Mouse (Mus musculus): ENCODE results near the gene Dolk. TPM values are rescaled to one million over a fixed set of nuclear protein-coding genes. Genes with fewer than 3 reads are reported as not detected.

The Dolk gene
- polyA plus RNA-seq, 1 experiment, result 15.7 TPM

GRCm38 (mm10) chr2:30247036-30247435 is 39.1 kb downstream of the Dolk start:
- no peak for TF ChIP-seq CTCF (IDR thresholded peaks at IDR 0.05; ENCODE audit: borderline replicate concordance, extremely low read depth, insufficient read depth, insufficient read length)
- TF ChIP-seq POLR2A (IDR thresholded peaks at IDR 0.05; ENCODE audit: borderline replicate concordance, extremely low read depth, insufficient read depth, insufficient read length, poor library complexity, severe bottlenecking), result no peak
- DNase-seq (ENCODE audit: low read depth), result no peak

GRCm38 (mm10) chr2:30244595-30245178 is 41.4 kb downstream of the Dolk start:
- TF ChIP-seq CTCF (IDR thresholded peaks at IDR 0.05; ENCODE audit: borderline replicate concordance, extremely low read depth, insufficient read depth, insufficient read length) (no peak), POLR2A (IDR thresholded peaks at IDR 0.05; ENCODE audit: borderline replicate concordance, extremely low read depth, insufficient read depth, insufficient read length, poor library complexity, severe bottlenecking) (no peak)
- no peak for DNase-seq (ENCODE audit: low read depth)

GRCm38 (mm10) chr2:30243391-30243790 is 42.7 kb downstream of the Dolk start:
- TF ChIP-seq CTCF (IDR thresholded peaks at IDR 0.05; ENCODE audit: borderline replicate concordance, extremely low read depth, insufficient read depth, insufficient read length), result no peak
- no peak for TF ChIP-seq POLR2A (IDR thresholded peaks at IDR 0.05; ENCODE audit: borderline replicate concordance, extremely low read depth, insufficient read depth, insufficient read length, poor library complexity, severe bottlenecking)
- DNase-seq (ENCODE audit: low read depth), result no peak

GRCm38 (mm10) chr2:30242509-30242908 is 43.6 kb downstream of the Dolk start:
- DNase-seq (ENCODE audit: low read depth), result peak; percentile 44

GRCm38 (mm10) chr2:30240267-30240666 is 45.9 kb downstream of the Dolk start, which contains the start of gene Gm28035:
TSS of gene Gm28035 (plus strand) at chr2:30240567.
- TF ChIP-seq CTCF (IDR thresholded peaks at IDR 0.05; ENCODE audit: borderline replicate concordance, extremely low read depth, insufficient read depth, insufficient read length) (no peak), POLR2A (IDR thresholded peaks at IDR 0.05; ENCODE audit: borderline replicate concordance, extremely low read depth, insufficient read depth, insufficient read length, poor library complexity, severe bottlenecking) (no peak)
- DNase-seq (ENCODE audit: low read depth), result no peak

More at GRCm38 (mm10) chr2:30242509-30242908, 43.6 kb downstream of the Dolk start:
- TF ChIP-seq POLR2A (IDR thresholded peaks at IDR 0.05; ENCODE audit: borderline replicate concordance, extremely low read depth, insufficient read depth, insufficient read length, poor library complexity, severe bottlenecking), result no peak
- no peak for TF ChIP-seq CTCF (IDR thresholded peaks at IDR 0.05; ENCODE audit: borderline replicate concordance, extremely low read depth, insufficient read depth, insufficient read length)

GRCm38 (mm10) chr2:30239777-30240176 is 46.4 kb downstream of the Dolk start:
- no peak for TF ChIP-seq CTCF (IDR thresholded peaks at IDR 0.05; ENCODE audit: borderline replicate concordance, extremely low read depth, insufficient read depth, insufficient read length)
- no peak for TF ChIP-seq POLR2A (IDR thresholded peaks at IDR 0.05; ENCODE audit: borderline replicate concordance, extremely low read depth, insufficient read depth, insufficient read length, poor library complexity, severe bottlenecking)
- no peak for DNase-seq (ENCODE audit: low read depth)

GRCm38 (mm10) chr2:30238906-30239465 is 47.1 kb downstream of the Dolk start:
- TF ChIP-seq POLR2A (IDR thresholded peaks at IDR 0.05; ENCODE audit: borderline replicate concordance, extremely low read depth, insufficient read depth, insufficient read length, poor library complexity, severe bottlenecking) (no peak), CTCF (IDR thresholded peaks at IDR 0.05; ENCODE audit: borderline replicate concordance, extremely low read depth, insufficient read depth, insufficient read length) (no peak)
- no peak for DNase-seq (ENCODE audit: low read depth)

GRCm38 (mm10) chr2:30237881-30238280 is 48.3 kb downstream of the Dolk start:
- no peak for DNase-seq (ENCODE audit: low read depth)
- TF ChIP-seq POLR2A (IDR thresholded peaks at IDR 0.05; ENCODE audit: borderline replicate concordance, extremely low read depth, insufficient read depth, insufficient read length, poor library complexity, severe bottlenecking) (no peak), CTCF (IDR thresholded peaks at IDR 0.05; ENCODE audit: borderline replicate concordance, extremely low read depth, insufficient read depth, insufficient read length) (no peak)

GRCm38 (mm10) chr2:30237199-30237880 is 48.8 kb downstream of the Dolk start, which contains the start of gene Lrrc8a:
TSS of gene Lrrc8a (plus strand) at chr2:30237715.
- peak; percentile 93 for TF ChIP-seq POLR2A (IDR thresholded peaks at IDR 0.05; ENCODE audit: borderline replicate concordance, extremely low read depth, insufficient read depth, insufficient read length, poor library complexity, severe bottlenecking)
- TF ChIP-seq CTCF (IDR thresholded peaks at IDR 0.05; ENCODE audit: borderline replicate concordance, extremely low read depth, insufficient read depth, insufficient read length), result 0 out of 2 replicates have a peak, but pooled peaks have one; percentile 0
- peak; percentile 100 for DNase-seq (ENCODE audit: low read depth)

GRCm38 (mm10) chr2:30236426-30237198 is 49.5 kb downstream of the Dolk start:
- TF ChIP-seq POLR2A (IDR thresholded peaks at IDR 0.05; ENCODE audit: borderline replicate concordance, extremely low read depth, insufficient read depth, insufficient read length, poor library complexity, severe bottlenecking) (no peak), CTCF (IDR thresholded peaks at IDR 0.05; ENCODE audit: borderline replicate concordance, extremely low read depth, insufficient read depth, insufficient read length) (no peak)
- peak; percentile 33 for DNase-seq (ENCODE audit: low read depth)

- DNase-seq (ENCODE audit: low read depth), result no peak
- TF ChIP-seq CTCF (IDR thresholded peaks at IDR 0.05; ENCODE audit: borderline replicate concordance, extremely low read depth, insufficient read depth, insufficient read length), result no peak
- TF ChIP-seq POLR2A (IDR thresholded peaks at IDR 0.05; ENCODE audit: borderline replicate concordance, extremely low read depth, insufficient read depth, insufficient read length, poor library complexity, severe bottlenecking), result no peak
Observed at GRCm38 (mm10) chr2:30235593-30235992, 50.5 kb downstream of the Dolk start.

Other genes starting within 250 kb of the Dolk start
- gene Wdr34, start 237.5 kb downstream of the Dolk start, polyA plus RNA-seq (2012; rRNA removed), result 71.2 and 77.7 TPM in 2 replicates
- 223 and 340 TPM in 2 replicates for gene Set, start 229.0 kb downstream of the Dolk start, polyA plus RNA-seq (2012; rRNA removed)
- gene Pkn3, start 208.7 kb downstream of the Dolk start, polyA plus RNA-seq (2012; rRNA removed), result 3.7 and 7.2 TPM in 2 replicates
- 33.2 and 45.4 TPM in 2 replicates for gene Zdhhc12, start 192.7 kb downstream of the Dolk start, polyA plus RNA-seq (2012; rRNA removed)
- gene Zer1, start 161.7 kb downstream of the Dolk start, polyA plus RNA-seq (2012; rRNA removed), result 88.2 and 94.3 TPM in 2 replicates
- gene Tbc1d13, start 152.6 kb downstream of the Dolk start, polyA plus RNA-seq (2012; rRNA removed), result 75.4 and 84.1 TPM in 2 replicates
- 19.1 and 19.2 TPM in 2 replicates for gene Endog, start 114.8 kb downstream of the Dolk start, polyA plus RNA-seq (2012; rRNA removed)
- 48.1 and 53.8 TPM in 2 replicates for gene Spout1, start 107.9 kb downstream of the Dolk start, polyA plus RNA-seq (2012; rRNA removed)
- gene Kyat1, start 80.5 kb downstream of the Dolk start, polyA plus RNA-seq (2012; rRNA removed), result 30.0 and 42.9 TPM in 2 replicates
- gene Lrrc8a, start 48.6 kb downstream of the Dolk start, polyA plus RNA-seq (2012; rRNA removed), result 33.4 and 42.4 TPM in 2 replicates
- 14.8 and 23.6 TPM in 2 replicates for gene Gm28035, start 45.8 kb downstream of the Dolk start, polyA plus RNA-seq (2012; rRNA removed)
- 11.8 and 21.8 TPM in 2 replicates for gene Phyhd1, start 20.1 kb downstream of the Dolk start, polyA plus RNA-seq (2012; rRNA removed)
- not detected in 2 replicates for gene Gm28038, start 5.3 kb downstream of the Dolk start, polyA plus RNA-seq (2012; rRNA removed)
- 46.3 and 48.7 TPM in 2 replicates for gene Nup188, start 63 bp upstream of the Dolk start, polyA plus RNA-seq (2012; rRNA removed)
- gene Sh3glb2, start 73.0 kb upstream of the Dolk start, polyA plus RNA-seq (2012; rRNA removed), result 304 and 410 TPM in 2 replicates
- gene Miga2, start 77.9 kb upstream of the Dolk start, polyA plus RNA-seq (2012; rRNA removed), result 40.4 and 43.8 TPM in 2 replicates
- 73.2 and 114 TPM in 2 replicates for gene Dolpp1, start 105.9 kb upstream of the Dolk start, polyA plus RNA-seq (2012; rRNA removed)
- 28.3 and 31.3 TPM in 2 replicates for gene Crat, start 129.5 kb upstream of the Dolk start, polyA plus RNA-seq (2012; rRNA removed)
- 151 and 152 TPM in 2 replicates for gene Ptpa, start 129.7 kb upstream of the Dolk start, polyA plus RNA-seq (2012; rRNA removed)
- gene Ier5l, start 187.9 kb upstream of the Dolk start, polyA plus RNA-seq (2012; rRNA removed), result 26.1 and 37.9 TPM in 2 replicates